Mouse (Mus musculus) forebrain, postnatal 0 days (tissue): ENCODE data around the gene Agbl4. TPM values are rescaled to one million over a fixed set of nuclear protein-coding genes. Genes with fewer than 3 reads are reported as not detected.

Experiments
- ATAC-seq: fragments of 200-750 bp; cut with Nextera tagmentation; 2 replicates; pipeline ENCODE4 v1.8.0; 2017; ENCODE audit warnings: mild to moderate bottlenecking, moderate library complexity
- DNase-seq: peaks from one replicate; pipeline ENCODE4 v3.0.0-alpha.2; 2015
- H3K27ac ChIP-seq: fragments of 300-500 bp; sonication (generic); 2 replicates; pipeline ENCODE4 v1.5.1; 2014; ENCODE audit warnings: low read depth, mild to moderate bottlenecking, antibody characterized with exemption, low read length, moderate library complexity, mixed read lengths
- H3K27me3 ChIP-seq: fragments of 300-500 bp; sonication (generic); 2 replicates; pipeline ENCODE4 v1.6.1; 2014; ENCODE audit warnings: mild to moderate bottlenecking, low read length, mixed read lengths; ENCODE audit not compliant: insufficient read depth
- H3K36me3 ChIP-seq: fragments of 300-500 bp; sonication (generic); 2 replicates; pipeline ENCODE4 v1.6.1; 2014; ENCODE audit warnings: mild to moderate bottlenecking, moderate library complexity; ENCODE audit not compliant: insufficient read depth
- H3K4me1 ChIP-seq: fragments of 300-500 bp; sonication (generic); 2 replicates; pipeline ENCODE4 v1.6.1; 2014; ENCODE audit warnings: antibody characterized with exemption; ENCODE audit not compliant: insufficient read depth
- H3K4me2 ChIP-seq: fragments of 300-500 bp; sonication (generic); 2 replicates; pipeline ENCODE4 v1.6.1; 2014; ENCODE audit warnings: low read depth, mild to moderate bottlenecking, moderate library complexity
- H3K4me3 ChIP-seq: fragments of 300-500 bp; sonication (generic); 2 replicates; pipeline ENCODE4 v1.5.1; 2014; ENCODE audit warnings: low read depth, low read length, mixed read lengths
- H3K9ac ChIP-seq: fragments of 300-500 bp; sonication (generic); 2 replicates; pipeline ENCODE4 v1.6.1; 2014; ENCODE audit warnings: mild to moderate bottlenecking
- H3K9me3 ChIP-seq: fragments of 300-500 bp; sonication (generic); 2 replicates; pipeline ENCODE4 v1.6.1; 2016; ENCODE audit warnings: low read length
- CTCF ChIP-seq: sonication (generic); IDR thresholded peaks from 2 replicates; pipeline ENCODE4 v1.5.1; 2016; ENCODE audit warnings: antibody characterized with exemption, control low read depth, low read depth
- WGBS: fragments of 180-500 bp; shearing (Covaris S2); extraction: QIAGEN DNeasy Blood & Tissue Kit; methylation state at CpG from one replicate; pipeline ENCODE4 v1.1.7; 2014; 5-methylcytosine and 5-hydroxymethylcytosine counted together
- polyA plus RNA-seq: library from polyadenylated mRNA; unstranded; fragments of >200 nt; fragmentation: Nextera tagmentation; extraction: Ambion mirVana; gene quantifications from 2 replicates; pipeline ENCODE4 v1.2.1, GENCODE M21; 2015
- total RNA-seq: library from RNA; depleted of rRNA; stranded (reverse); fragments of >200 nt; gene quantifications from 2 replicates; pipeline ENCODE4 v1.2.3, GENCODE M21; 2014

The Agbl4 gene
- total and polyA plus RNA-seq, 2 experiments from 2014 or later = 3.3 to 6.2 TPM

DNA sequence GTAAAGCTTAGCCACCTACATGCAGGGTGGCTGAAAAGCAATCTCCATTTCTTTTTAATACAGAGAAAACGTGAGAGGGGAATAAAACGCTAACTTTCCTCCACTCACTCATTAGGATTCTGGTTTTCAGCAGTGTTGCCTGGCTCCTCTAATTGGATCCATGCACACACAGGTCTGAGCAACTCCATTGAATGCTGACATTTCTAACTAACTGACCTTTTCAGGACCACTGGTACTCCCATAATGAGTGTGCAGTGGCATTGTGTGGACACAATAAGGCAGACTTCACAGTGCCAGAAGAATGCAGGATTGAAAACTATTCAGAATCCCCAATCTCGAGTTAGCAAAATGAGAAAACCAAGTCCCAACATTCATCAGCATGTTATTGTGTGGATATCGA lies 952.5 kb downstream of the Agbl4 start:
- TF ChIP-seq CTCF = no peak

DNA sequence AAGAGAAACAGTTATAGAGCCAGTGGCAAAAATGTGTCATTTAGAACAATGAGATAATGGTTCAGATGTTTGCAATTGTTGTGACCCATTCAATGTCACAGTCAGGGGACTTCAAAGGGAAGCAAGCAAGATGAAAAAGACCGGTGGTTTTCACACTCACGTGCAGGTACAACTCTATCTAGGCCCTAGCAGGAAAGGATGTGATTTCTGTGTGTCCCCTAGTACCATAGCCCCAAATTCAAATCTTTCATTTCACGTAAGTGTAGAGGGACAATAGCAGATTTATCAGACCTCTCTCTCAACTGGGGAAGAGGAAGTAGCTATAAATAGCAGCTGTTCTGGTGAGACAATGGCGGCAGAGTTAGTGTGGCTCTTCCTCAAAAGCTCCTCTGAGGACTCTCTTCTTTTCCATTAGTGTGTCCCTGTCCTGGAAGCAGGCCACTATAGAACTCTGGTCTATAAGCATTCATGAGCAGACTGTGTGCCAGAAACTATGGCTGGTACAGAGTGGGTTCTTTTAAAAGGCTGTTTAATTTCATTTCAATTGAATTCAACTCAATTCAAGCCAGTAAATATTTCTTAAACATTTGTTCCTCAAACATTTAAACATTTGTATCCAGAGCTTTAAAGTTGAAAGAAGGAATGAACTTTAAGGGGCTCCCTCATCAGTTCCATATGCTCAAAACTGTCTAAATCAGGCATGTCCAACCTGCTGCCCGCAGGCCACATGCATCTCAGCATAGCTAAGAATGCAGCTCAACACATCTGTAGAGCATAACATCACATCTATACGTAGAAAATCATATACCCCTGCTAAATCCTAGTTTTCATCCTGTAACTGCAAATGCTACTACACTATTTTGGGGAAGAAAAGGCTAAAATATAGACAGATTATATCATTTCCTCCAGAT lies 953.4 kb downstream of the Agbl4 start:
- no peak for TF ChIP-seq CTCF
- DNase-seq (no peak), ATAC-seq (no peak)
- Histone ChIP-seq H3K4me2 (no peak overlapping the region), H3K27ac (no peak overlapping the region), H3K9ac (no peak overlapping the region), H3K36me3 (no peaks in the 10 kb centered on the region), H3K4me3 (no peak overlapping the region), H3K4me1 (no peaks in the 10 kb centered on the region), H3K27me3 (no peaks in the 10 kb centered on the region), H3K9me3 (no peaks in the 10 kb centered on the region)
- 46% methylated on average over 6 of the region's 6 CpGs for WGBS

More for the DNA sequence above, 952.5 kb downstream of the Agbl4 start:
- Histone ChIP-seq H3K36me3 (no peaks in the 10 kb centered on the region), H3K9ac (no peak overlapping the region), H3K4me2 (no peak overlapping the region), H3K4me3 (no peak overlapping the region), H3K27me3 (no peaks in the 10 kb centered on the region), H3K27ac (no peak overlapping the region), H3K4me1 (no peaks in the 10 kb centered on the region), H3K9me3 (no peaks in the 10 kb centered on the region)
- WGBS = 12% methylated on average over 4 of the region's 4 CpGs
- ATAC-seq (no peak), DNase-seq (no peak)

DNA sequence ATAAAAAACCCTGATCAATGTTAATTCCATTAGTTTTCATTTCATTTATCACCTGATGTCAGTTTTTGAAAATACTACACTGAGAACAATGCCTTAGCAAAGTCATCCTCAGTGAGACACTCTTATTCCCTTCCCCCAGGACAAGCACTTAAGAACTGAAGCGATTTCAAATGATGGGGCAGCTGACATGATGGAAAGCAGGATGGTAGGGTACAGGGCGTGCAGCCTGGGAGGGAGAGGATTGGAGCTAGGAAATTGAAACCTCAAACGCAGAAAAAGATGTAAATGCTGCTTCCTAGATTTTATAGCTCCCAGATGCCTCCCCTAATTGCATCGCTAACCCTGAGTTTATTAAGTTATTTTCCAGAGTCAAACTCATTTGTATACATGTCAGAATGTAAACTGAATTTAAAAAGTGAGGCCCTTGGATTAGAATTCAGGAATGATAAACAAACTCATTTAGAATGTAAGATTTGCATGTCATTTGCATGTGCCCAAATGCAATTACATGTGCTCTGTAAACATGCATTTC lies 959.2 kb downstream of the Agbl4 start:
- Histone ChIP-seq H3K9ac (no peak overlapping the region), H3K4me3 (no peak overlapping the region), H3K27me3 (no peaks in the 10 kb centered on the region), H3K9me3 (no peaks in the 10 kb centered on the region), H3K36me3 (no peaks in the 10 kb centered on the region), H3K4me2 (no peak overlapping the region), H3K27ac (no peak overlapping the region), H3K4me1 (no peaks in the 10 kb centered on the region)
- DNase-seq (no peak), ATAC-seq (no peak)
- no peak for TF ChIP-seq CTCF
- whole genome bisulfite sequencing = 61% methylated on average over 4 of the region's 4 CpGs

DNA sequence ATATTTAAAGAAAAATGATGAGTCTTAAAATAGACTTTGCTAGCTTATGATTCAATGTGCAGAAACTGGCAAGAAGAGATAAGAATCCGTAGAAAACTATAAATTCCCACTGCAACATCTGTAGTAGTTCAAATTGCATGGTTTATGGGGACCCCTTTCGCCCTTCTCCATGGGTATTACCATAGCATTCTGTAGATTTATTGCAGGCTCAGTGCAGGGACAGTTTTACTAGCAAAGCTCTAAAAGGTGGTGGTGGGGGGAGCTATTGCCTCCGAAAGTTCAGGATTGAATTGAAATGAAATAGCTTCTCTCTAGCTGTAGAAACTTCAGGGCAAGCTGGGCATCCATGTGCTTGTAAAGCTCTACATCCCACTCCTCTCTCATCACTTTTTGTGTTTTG lies 959.7 kb downstream of the Agbl4 start:
- Histone ChIP-seq H3K27ac (no peak overlapping the region), H3K27me3 (no peaks in the 10 kb centered on the region), H3K4me1 (no peaks in the 10 kb centered on the region), H3K36me3 (no peaks in the 10 kb centered on the region), H3K4me2 (no peak overlapping the region), H3K9me3 (no peaks in the 10 kb centered on the region), H3K4me3 (no peak overlapping the region), H3K9ac (no peak overlapping the region)
- ATAC-seq = no peak
- WGBS = 76% methylated on average over 3 of the region's 3 CpGs
- DNase-seq = no peak
- no peak for TF ChIP-seq CTCF

DNA sequence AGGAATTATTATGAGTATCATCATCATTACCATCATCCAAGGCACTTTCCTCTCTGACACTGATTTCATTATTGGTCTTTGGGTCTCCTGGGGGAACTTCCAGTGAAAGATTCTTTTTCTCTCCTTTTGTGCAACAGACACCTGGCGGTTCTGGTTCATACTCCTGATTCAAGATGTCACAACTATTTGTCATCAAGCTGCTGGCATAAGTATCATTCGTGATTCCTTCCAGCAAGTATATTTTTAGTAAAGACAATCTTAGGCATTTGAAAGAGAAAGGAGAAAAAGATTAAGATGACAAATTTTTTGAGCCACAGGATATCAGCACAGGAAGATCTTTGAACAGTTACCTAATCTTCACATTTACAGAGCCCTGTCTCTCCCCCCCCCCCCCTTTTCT lies 966.7 kb downstream of the Agbl4 start:
- Histone ChIP-seq H3K9me3 (no peaks in the 10 kb centered on the region), H3K4me1 (no peaks in the 10 kb centered on the region), H3K9ac (no peak overlapping the region), H3K27me3 (no peaks in the 10 kb centered on the region), H3K4me2 (no peak overlapping the region), H3K4me3 (no peak overlapping the region), H3K36me3 (no peaks in the 10 kb centered on the region), H3K27ac (no peak overlapping the region)
- no peak for TF ChIP-seq CTCF
- DNase-seq = peak; percentile 6
- WGBS = 77% methylated on average over 2 of the region's 2 CpGs
- no peak for ATAC-seq

DNA sequence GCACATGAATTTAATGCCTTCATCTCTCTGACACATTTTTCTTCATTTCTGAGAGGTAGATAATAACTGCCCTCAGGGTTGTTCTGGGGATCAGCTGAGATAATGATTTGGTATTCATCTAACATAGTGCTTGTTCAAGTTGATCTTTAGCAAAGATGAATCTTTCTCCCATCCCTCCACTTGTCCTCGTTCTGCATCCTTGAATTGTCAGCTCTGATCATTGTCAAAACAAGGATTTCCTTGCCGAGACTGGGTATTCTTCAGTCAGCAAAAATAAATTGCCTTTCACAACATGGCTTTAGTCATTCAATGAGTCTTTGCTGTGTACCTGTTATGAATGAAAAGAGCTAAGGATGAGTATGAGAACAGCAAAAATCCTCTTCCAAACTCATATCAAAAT lies 970.3 kb downstream of the Agbl4 start:
- Histone ChIP-seq H3K36me3 (no peaks in the 10 kb centered on the region), H3K9ac (no peak overlapping the region), H3K4me1 (no peaks in the 10 kb centered on the region), H3K9me3 (no peaks in the 10 kb centered on the region), H3K27me3 (no peaks in the 10 kb centered on the region), H3K4me2 (no peak overlapping the region), H3K27ac (no peak overlapping the region), H3K4me3 (no peak overlapping the region)
- 69% methylated on average over 2 of the region's 2 CpGs for WGBS
- DNase-seq = no peak
- TF ChIP-seq CTCF = no peak
- no peak for ATAC-seq

DNA sequence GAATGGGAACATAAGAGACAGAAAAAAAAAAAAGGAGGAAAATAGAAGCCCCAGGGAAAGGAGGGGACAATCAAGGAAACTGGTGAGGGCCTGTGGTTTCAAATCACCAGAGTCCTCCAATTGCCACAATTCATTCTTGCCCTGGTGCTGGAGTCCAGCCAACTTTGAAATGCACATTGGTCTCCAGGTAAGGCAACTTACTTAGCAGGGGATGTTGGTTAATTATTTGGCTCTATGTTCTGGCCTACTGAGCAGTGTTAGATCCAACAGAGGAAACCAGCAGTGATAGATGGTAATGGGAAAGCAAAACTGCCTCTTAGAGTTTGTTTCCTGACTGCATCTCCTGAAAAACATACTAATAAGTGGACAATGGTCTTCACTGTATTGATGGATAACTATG lies 979.7 kb downstream of the Agbl4 start:
- no peak overlapping the region for H3K4me3 ChIP-seq
- H3K27me3 ChIP-seq = no peaks in the 10 kb centered on the region
- no peak overlapping the region for H3K9ac ChIP-seq
- H3K36me3 ChIP-seq = no peaks in the 10 kb centered on the region
- no peak for TF ChIP-seq CTCF
- H3K4me1 ChIP-seq = no peaks in the 10 kb centered on the region
- H3K4me2 ChIP-seq = no peak overlapping the region
- no peak overlapping the region for H3K27ac ChIP-seq
- H3K9me3 ChIP-seq = no peaks in the 10 kb centered on the region
- no peak for DNase-seq
- no peak for ATAC-seq
